Mouse (Mus musculus) midbrain, embryonic 11.5 days (tissue): ENCODE measurements around the gene Trim80. TPM values are rescaled to one million over a fixed set of nuclear protein-coding genes. Genes with fewer than 3 reads are reported as not detected.

ENCODE experiments used
- ATAC-seq: fragments of 200-750 bp; cut with Nextera tagmentation; 2 replicates; pipeline ENCODE4 v1.8.0; 2017; ENCODE audit warnings: moderate TSS enrichment, moderate library complexity; ENCODE audit not compliant: low FRiP score
- DNase-seq: peaks from one replicate; pipeline ENCODE4 v3.0.0; 2015; ENCODE audit warnings: low spot score; ENCODE audit errors: missing footprints
- H3K27ac ChIP-seq: fragments of 300-500 bp; sonication (generic); 2 replicates; pipeline ENCODE4 v1.5.1; 2014; ENCODE audit warnings: low read depth, low read length
- H3K27me3 ChIP-seq: fragments of 300-500 bp; sonication (generic); 2 replicates; pipeline ENCODE4 v1.6.1; 2014; ENCODE audit warnings: mild to moderate bottlenecking, low read length, moderate library complexity, mixed read lengths; ENCODE audit not compliant: control insufficient read depth, insufficient read depth
- H3K36me3 ChIP-seq: fragments of 300-500 bp; sonication (generic); 2 replicates; pipeline ENCODE4 v1.6.1; 2014; ENCODE audit warnings: mild to moderate bottlenecking, low read length, moderate library complexity, mixed read lengths; ENCODE audit not compliant: control insufficient read depth, insufficient read depth
- H3K4me1 ChIP-seq: fragments of 300-500 bp; sonication (generic); 2 replicates; pipeline ENCODE4 v1.6.1; 2014; ENCODE audit warnings: low read length; ENCODE audit not compliant: control insufficient read depth, insufficient read depth
- H3K4me2 ChIP-seq: fragments of 300-500 bp; sonication (generic); 2 replicates; pipeline ENCODE4 v1.6.1; 2014; ENCODE audit warnings: mild to moderate bottlenecking, moderate library complexity
- H3K4me3 ChIP-seq: fragments of 300-500 bp; sonication (generic); 2 replicates; pipeline ENCODE4 v1.5.1; 2014; ENCODE audit warnings: low read depth, low read length
- H3K9ac ChIP-seq: fragments of 300-500 bp; sonication (generic); 2 replicates; pipeline ENCODE4 v1.6.1; 2014; ENCODE audit warnings: low read length
- H3K9me3 ChIP-seq: fragments of 300-500 bp; sonication (generic); 2 replicates; pipeline ENCODE4 v1.6.1; 2016; ENCODE audit warnings: low read length; ENCODE audit not compliant: control insufficient read depth
- WGBS: fragments of 180-500 bp; shearing (Covaris S2); extraction: QIAGEN DNeasy Blood & Tissue Kit; methylation state at CpG from one replicate; pipeline ENCODE4 v1.1.7; 2014; 5-methylcytosine and 5-hydroxymethylcytosine counted together
- polyA plus RNA-seq: library from polyadenylated mRNA; unstranded; fragments of >200 nt; fragmentation: Nextera tagmentation; extraction: Ambion mirVana; gene quantifications from 2 replicates; pipeline ENCODE4 v1.2.1, GENCODE M21; 2014

The Trim80 gene
- polyA plus RNA-seq, 1 experiment from 2014 or later, result not detected

DNA sequence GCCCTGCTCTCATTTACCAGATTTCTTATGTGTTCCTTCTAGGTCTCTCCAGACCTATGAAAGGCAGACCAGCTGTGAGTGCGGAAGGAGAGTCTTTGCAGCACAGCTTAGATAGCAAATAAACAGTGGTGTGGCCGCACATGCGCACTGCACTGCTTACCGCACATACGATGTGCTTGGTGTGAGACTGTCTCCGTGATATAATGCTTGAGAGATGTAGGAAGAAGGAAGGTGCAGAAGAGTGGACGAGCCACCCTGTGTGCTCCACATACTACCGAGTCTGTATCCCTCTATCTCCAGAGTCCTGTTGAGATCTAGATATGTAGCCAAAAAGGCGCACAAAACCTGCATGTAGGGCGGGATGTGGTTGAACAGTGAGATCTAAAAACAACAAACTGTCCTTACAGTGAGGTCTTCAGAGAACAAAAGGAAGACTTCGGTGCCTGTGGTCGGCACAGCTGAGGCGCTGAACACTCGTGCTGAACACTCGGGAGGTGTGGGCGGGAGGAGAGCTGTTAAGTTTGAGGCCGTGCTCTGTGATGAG is 33.4 kb upstream of the Trim80 start:
- WGBS, result 96% methylated on average over 17 of the region's 17 CpGs
- Histone ChIP-seq H3K4me1 (peaks cover 52% of the 10 kb centered on the region), H3K9ac (no peak overlapping the region), H3K4me2 (no peak overlapping the region), H3K4me3 (no peak overlapping the region), H3K27me3 (no peaks in the 10 kb centered on the region), H3K9me3 (no peaks in the 10 kb centered on the region), H3K27ac (no peak overlapping the region), H3K36me3 (peaks cover 6% of the 10 kb centered on the region)
- DNase-seq (no peak), ATAC-seq (no peak)

DNA sequence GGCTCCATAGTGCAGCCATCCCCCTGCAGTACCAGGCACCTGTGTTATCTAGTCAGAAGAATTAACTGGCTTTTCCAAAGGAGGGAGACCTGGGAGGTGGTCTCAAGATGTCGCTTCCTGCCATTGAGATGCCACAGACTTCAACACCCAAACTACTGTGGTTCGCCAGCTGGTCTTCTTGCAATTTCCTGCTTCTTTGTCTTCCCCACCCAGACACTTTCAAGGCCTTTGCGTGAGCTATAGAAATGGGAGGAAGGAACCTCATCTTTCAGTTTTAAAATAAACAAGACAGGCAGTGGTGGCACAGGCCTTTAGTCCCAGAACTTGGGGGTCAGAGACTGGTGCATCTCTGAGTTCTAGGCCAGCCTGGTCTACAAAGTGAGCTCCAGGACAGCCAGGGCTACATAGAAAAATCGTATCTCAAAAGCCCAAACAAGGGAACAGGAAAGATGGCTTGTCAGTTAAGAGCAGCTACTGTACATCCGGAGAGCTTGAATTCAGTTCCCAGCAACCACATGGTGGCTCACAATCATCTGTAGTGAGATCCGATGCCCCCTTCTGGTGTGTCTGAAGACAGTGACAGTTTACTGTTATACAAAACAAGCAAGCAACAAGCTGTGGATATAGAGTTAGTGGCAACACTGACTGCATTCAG is 32.0 kb upstream of the Trim80 start:
- Histone ChIP-seq H3K9ac (peak overlapping the region; percentile 13), H3K9me3 (no peaks in the 10 kb centered on the region), H3K4me3 (no peak overlapping the region), H3K27ac (peak overlapping the region; percentile 95), H3K4me1 (peaks cover 59% of the 10 kb centered on the region), H3K4me2 (peak overlapping the region; percentile 6; the same call in 1 of the 2 replicates), H3K36me3 (peaks cover 6% of the 10 kb centered on the region), H3K27me3 (no peaks in the 10 kb centered on the region)
- WGBS, result 79% methylated on average over 6 of the region's 6 CpGs
- ATAC-seq (no peak), DNase-seq (no peak)

DNA sequence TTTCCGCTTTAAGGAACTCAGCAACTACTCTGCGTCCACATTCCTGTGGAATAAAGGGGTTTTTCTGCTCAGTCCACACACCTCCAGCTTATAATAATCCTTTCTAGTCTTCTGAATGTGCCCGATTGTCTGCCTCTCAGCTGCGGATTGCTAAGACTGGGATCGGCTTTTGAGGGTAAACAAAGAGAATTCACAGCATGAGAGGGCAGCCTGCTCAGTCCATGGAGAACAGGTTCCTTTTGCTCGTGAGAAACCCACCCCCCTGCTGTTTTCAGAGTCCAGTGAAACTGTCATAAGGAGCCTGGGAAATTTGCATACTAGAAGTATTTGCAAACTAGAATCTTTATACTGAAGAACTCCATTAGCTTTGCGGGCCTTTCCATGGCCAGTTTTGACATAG is 30.8 kb upstream of the Trim80 start:
- peak overlapping the region; percentile 95 for H3K27ac ChIP-seq
- H3K9ac ChIP-seq, result peak overlapping the region; percentile 13
- 18% methylated on average over 7 of the region's 7 CpGs for WGBS
- ATAC-seq (peak; percentile 54), DNase-seq (peak; percentile 93)
- H3K4me1 ChIP-seq, result peaks cover 57% of the 10 kb centered on the region
- H3K4me2 ChIP-seq, result peak overlapping the region; percentile 28; the same call in 1 of the 2 replicates
- H3K4me3 ChIP-seq, result no peak overlapping the region
- H3K9me3 ChIP-seq, result no peaks in the 10 kb centered on the region
- H3K27me3 ChIP-seq, result no peaks in the 10 kb centered on the region
- H3K36me3 ChIP-seq, result peaks cover 6% of the 10 kb centered on the region

DNA sequence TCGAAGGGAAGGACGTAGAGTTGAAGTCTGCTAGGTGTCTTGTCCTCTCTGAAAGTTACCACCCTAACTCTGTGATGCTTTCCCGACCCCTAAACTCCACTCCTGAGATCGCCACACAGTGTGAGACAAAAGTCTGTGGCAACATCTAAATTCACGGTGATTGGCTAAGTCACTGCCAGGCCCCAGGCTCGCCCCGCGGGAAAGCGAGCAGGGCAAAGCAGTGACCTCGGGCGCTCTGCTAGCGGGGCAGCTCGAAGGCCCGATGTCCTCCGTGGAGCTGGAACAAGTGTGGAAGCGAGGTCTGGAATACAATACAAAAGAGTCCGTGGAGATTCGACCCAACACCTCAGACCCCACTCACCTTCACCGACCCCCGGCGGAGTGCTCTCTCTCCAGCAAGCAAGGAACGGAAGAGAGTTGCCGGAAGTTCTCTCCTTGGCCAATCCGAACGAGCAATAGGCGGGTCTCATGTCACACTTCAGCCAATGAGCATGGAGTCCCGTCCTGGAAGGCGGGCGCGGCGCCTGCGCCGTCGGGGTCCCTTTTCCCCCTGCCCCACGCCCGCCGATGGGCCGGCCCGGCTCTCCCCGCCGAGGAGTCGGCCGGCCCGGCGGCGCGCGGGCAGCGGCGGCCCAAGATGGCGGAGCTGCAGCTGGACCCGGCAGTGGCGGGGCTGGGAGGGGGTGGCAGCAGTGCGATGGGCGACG is 20.7 kb upstream of the Trim80 start, which contains the start of the genes Atp5h and Kctd2:
TSS of gene Atp5h (minus strand) at position 432 of the 707 bp plus-strand sequence.
TSS of gene Kctd2 (plus strand) at position 598 of the 707 bp plus-strand sequence.
- H3K36me3 ChIP-seq, result peaks cover 6% of the 10 kb centered on the region
- peak within 1 kb of the TSS; percentile 97 for H3K9ac ChIP-seq
- H3K4me2 ChIP-seq, result peak within 1 kb of the TSS; percentile 99
- WGBS, result under 1% methylated on average over 44 of the region's 56 CpGs
- DNase-seq (peak; percentile 98), ATAC-seq (peak; percentile 98)
- peak within 1 kb of the TSS; percentile 74 for H3K27ac ChIP-seq
- H3K4me3 ChIP-seq, result peak within 1 kb of the TSS; percentile 99
- H3K27me3 ChIP-seq, result no peaks in the 10 kb centered on the region
- H3K4me1 ChIP-seq, result peaks cover 19% of the 10 kb centered on the region
- no peaks in the 10 kb centered on the region for H3K9me3 ChIP-seq

DNA sequence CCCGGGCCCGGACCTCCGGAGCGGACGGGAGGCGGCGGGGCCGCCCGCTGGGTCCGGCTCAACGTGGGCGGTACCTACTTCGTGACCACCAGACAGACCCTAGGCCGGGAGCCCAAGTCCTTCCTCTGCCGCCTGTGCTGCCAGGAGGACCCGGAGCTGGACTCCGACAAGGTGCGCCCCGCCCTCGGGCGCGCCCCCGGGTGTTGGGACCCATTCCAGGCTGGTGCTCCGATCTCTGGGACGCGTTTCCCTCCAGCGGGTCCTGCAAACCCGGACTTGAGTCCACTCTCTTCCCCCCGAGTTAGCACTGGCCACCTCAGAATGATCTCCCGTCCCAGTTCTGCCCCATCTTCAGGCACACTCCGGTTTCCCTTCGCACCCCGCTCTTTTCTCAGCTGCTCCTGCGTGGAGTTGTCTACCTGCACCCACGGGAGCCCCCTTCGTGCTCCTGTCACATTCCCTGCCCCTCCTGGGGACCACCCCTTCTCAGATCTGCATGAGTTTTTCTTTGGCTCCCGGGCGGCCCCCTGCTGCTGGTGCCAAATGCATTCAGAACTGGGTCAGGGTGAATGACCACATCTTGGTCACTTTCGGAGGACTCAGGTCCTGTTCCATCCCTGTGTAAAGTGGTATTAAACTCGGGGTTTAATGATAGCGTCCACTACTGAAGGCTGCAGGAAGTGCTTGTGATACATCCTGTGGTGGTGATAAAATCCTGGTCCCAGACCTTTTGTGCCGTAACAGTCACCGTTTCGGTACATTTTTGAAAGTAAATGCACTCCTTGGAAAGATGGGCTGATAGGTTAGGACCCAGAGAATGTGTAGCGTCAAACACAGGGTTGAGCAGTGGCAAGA is 19.8 kb upstream of the Trim80 start:
- H3K36me3 ChIP-seq, result peaks cover 7% of the 10 kb centered on the region
- 3% methylated on average over 43 of the region's 45 CpGs for WGBS
- H3K27me3 ChIP-seq, result no peaks in the 10 kb centered on the region
- H3K4me2 ChIP-seq, result peak overlapping the region; percentile 99
- peaks cover 19% of the 10 kb centered on the region for H3K4me1 ChIP-seq
- ATAC-seq (peak; percentile 74), DNase-seq (peak; percentile 93)
- H3K4me3 ChIP-seq, result peak overlapping the region; percentile 99
- no peaks in the 10 kb centered on the region for H3K9me3 ChIP-seq
- peak overlapping the region; percentile 97 for H3K9ac ChIP-seq
- H3K27ac ChIP-seq, result peak overlapping the region; percentile 74

DNA sequence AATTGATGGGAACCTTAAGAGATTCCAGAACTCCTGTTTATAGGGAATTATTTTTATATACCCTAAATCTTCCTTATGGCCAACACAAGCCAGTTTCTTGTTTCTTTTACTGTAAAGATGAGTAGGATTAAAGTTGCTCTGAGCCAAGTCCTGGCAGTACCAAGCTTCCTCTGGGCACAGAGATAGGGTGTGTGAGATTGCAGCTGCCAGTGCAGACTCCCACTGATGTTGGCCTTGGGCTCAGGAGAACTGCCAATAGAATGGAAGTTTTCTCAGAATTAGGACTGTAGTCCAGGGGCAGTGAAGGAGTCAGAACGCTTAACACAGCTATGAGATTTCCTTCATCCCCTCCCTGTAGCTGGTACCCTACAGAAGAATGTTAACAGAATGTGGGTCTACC is 19.0 kb upstream of the Trim80 start:
- peak overlapping the region; percentile 99 for H3K4me3 ChIP-seq
- peaks cover 6% of the 10 kb centered on the region for H3K36me3 ChIP-seq
- 74% methylated on average over 1 of the region's 1 CpGs for WGBS
- no peak for DNase-seq
- no peak overlapping the region for H3K27ac ChIP-seq
- ATAC-seq, result no peak
- H3K27me3 ChIP-seq, result no peaks in the 10 kb centered on the region
- peak overlapping the region; percentile 97; the same call in 1 of the 2 replicates for H3K9ac ChIP-seq
- H3K4me2 ChIP-seq, result peak overlapping the region; percentile 99
- peaks cover 19% of the 10 kb centered on the region for H3K4me1 ChIP-seq
- no peaks in the 10 kb centered on the region for H3K9me3 ChIP-seq

DNA sequence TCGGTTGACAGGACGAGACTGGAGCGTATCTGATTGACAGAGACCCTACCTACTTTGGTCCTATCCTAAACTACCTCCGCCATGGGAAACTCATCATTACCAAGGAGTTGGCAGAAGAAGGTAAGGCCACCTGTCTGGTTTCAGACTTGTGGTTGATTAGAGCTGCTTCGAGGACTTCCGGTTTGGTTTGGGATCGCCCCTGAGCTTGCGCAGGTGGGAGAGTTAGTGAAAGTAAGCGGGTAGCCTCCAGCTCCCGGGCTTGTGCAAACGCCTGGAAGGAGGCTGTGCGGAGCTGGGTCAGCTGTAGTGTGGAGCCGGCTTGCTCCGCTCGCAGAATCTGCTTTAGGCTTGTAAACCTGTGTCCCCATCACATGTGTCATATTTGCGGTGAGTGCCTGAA is 18.4 kb upstream of the Trim80 start:
- no peak overlapping the region for H3K9ac ChIP-seq
- peaks cover 19% of the 10 kb centered on the region for H3K4me1 ChIP-seq
- H3K27ac ChIP-seq, result no peak overlapping the region
- no peak for DNase-seq
- ATAC-seq, result no peak
- H3K27me3 ChIP-seq, result no peaks in the 10 kb centered on the region
- H3K9me3 ChIP-seq, result no peaks in the 10 kb centered on the region
- H3K4me3 ChIP-seq, result no peak overlapping the region
- 92% methylated on average over 16 of the region's 16 CpGs for WGBS
- H3K36me3 ChIP-seq, result peaks cover 8% of the 10 kb centered on the region
- H3K4me2 ChIP-seq, result no peak overlapping the region

DNA sequence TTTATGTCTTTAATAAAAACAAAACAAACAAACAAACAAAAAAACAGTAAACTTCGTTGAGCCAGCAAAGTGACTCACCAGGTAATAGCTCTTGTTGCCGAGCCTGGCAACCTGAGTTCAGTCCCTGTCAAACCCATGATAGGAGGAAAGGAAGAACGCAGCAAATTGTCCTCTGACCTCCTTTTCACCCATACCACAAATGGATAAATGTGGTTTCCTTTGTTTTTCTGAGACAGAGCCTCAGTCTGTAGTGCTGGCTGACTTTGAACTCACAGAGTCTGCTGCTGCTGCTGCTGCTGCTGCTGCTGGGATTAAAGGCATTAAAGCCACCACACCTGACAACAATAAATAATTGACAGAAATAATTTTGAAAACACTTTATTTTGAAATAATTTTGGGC is 17.3 kb upstream of the Trim80 start:
- DNase-seq, result no peak
- Histone ChIP-seq H3K4me1 (peaks cover 25% of the 10 kb centered on the region), H3K4me3 (no peak overlapping the region), H3K27ac (no peak overlapping the region), H3K9me3 (no peaks in the 10 kb centered on the region), H3K4me2 (no peak overlapping the region), H3K9ac (no peak overlapping the region), H3K36me3 (peaks cover 8% of the 10 kb centered on the region), H3K27me3 (no peaks in the 10 kb centered on the region)
- no peak for ATAC-seq
- 87% methylated on average over 3 of the region's 3 CpGs for WGBS
